Mouse (Mus musculus): ENCODE measurements around the gene Slc44a1.

Gene Slc44a1

GRCm38 (mm10) chr4:53623711-53624110 lies 183.5 kb downstream of the Slc44a1 start:
- in situ Hi-C loops (cut with MboI; ENCODE audit: low pct_unique_long_range_greater_than_20kb in 1 of 2, low sequenced_read_pairs in 2 of 2, unreplicated experiment in 1 of 2): no loop called here

GRCm38 (mm10) chr4:53624816-53625215 lies 184.6 kb downstream of the Slc44a1 start:
- in situ Hi-C loops (cut with MboI; ENCODE audit: low pct_unique_long_range_greater_than_20kb in 1 of 2, low sequenced_read_pairs in 2 of 2, unreplicated experiment in 1 of 2): no loop called here

GRCm38 (mm10) chr4:53625263-53625662 lies 185.1 kb downstream of the Slc44a1 start:
- in situ Hi-C loops (cut with MboI; ENCODE audit: low pct_unique_long_range_greater_than_20kb in 1 of 2, low sequenced_read_pairs in 2 of 2, unreplicated experiment in 1 of 2): no loop called here

- in situ Hi-C loops (cut with MboI; ENCODE audit: low pct_unique_long_range_greater_than_20kb in 1 of 2, low sequenced_read_pairs in 2 of 2, unreplicated experiment in 1 of 2): no loop called here
These were observed 188.7 kb downstream of the Slc44a1 start for GRCm38 (mm10) chr4:53628924-53629323.

- in situ Hi-C loops (cut with MboI; ENCODE audit: low pct_unique_long_range_greater_than_20kb in 1 of 2, low sequenced_read_pairs in 2 of 2, unreplicated experiment in 1 of 2): no loop called here
These were observed 190.7 kb downstream of the Slc44a1 start for GRCm38 (mm10) chr4:53630963-53631315.

DNA sequence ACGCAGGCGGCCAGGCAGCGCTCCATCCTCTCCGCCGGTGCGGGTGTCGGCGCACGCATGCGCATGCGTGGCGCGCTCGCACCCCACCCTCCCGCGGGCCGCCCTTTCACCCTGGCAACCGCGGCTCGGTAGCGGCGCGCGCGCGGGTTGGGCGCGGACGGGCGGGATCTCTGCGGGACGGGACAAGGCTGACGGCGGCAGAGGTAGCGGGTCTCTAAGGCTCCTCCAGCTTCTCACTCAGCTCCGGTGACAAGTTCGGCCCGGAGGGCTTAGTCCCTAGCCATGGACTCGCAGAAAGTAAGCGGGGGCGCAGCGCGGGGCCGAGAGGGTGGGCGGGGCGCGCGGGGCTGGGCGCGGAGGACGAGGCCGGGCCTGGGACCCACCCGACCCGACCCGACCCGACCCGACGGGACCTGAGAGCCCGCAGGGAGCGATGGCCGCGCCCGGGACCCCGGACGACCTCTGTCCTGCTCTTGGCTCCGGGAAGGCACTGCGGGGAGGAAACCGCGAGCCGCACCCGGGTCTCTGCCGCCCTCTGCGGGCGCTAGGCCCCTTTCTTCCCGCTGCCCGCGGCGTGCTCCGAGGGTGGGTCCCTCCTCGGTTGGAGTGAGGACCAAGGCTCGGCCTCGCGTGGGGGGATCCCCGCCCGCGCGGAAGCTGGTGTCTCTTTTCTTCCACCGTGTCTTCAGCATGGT lies 191.2 kb downstream of the Slc44a1 start, which contains the start of gene Fsd1l:
Gene Fsd1l, plus strand, starts transcription at position 156 of the 695 bp plus-strand sequence.
- in situ Hi-C loops (cut with MboI; ENCODE audit: low pct_unique_long_range_greater_than_20kb in 1 of 2, low sequenced_read_pairs in 2 of 2, unreplicated experiment in 1 of 2): no loop called here

GRCm38 (mm10) chr4:53632011-53632349 lies 191.8 kb downstream of the Slc44a1 start:
- in situ Hi-C loops (cut with MboI; ENCODE audit: low pct_unique_long_range_greater_than_20kb in 1 of 2, low sequenced_read_pairs in 2 of 2, unreplicated experiment in 1 of 2): no loop called here

DNA sequence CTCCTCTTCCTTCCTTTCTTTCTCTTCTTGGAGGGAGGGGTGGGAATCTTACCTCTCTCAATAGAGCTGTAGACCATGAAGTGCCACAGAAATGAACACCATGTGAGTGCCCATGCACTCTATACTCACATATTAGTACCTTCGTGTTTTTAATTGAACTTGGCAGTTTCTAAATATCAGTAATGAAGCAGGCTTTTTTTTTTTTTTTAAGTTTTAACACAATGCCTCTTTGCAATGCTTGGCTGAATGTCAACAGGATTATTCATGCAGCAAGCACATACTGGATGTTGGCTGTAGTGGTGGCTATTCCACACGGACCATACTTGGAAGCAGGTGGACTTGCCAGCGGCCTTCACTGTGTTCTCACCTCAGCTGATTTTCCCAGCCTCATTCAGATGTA lies 195.1 kb downstream of the Slc44a1 start:
- in situ Hi-C loops (cut with MboI; ENCODE audit: low pct_unique_long_range_greater_than_20kb in 1 of 2, low sequenced_read_pairs in 2 of 2, unreplicated experiment in 1 of 2): no loop called here

DNA sequence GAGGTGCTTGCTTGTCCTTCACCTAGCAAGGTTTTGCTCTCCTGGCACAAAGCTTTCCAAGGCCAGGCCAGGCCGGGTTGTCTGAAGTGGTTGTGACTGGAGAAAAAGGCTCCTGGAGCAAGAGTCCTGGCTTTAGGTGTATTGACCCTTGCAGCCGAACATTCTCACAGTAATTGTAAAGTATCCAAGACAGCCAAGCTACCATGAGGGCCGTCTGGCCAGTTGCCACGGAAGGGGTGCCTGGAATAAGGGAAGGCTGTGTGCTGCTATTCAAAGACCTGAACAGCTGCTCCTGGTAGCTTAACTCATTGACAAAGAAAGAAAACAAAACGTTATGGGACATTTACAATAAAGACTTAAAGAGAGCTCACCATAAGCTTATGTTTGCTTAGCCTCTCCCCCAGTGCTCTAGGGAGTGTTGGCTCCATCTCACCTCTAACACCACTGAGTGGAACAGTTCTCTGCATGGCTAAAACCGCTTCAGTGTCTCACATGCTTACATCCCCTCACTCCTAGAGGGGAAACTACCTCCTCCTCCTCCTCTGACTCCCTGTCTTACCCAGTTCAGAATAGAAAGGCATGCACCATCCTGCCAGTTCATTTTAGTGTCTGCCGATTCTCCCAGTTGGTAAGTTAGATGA lies 197.2 kb downstream of the Slc44a1 start:
- in situ Hi-C loops (cut with MboI; ENCODE audit: low pct_unique_long_range_greater_than_20kb in 1 of 2, low sequenced_read_pairs in 2 of 2, unreplicated experiment in 1 of 2): no loop called here

GRCm38 (mm10) chr4:53638549-53639123 lies 198.4 kb downstream of the Slc44a1 start:
- in situ Hi-C loops (cut with MboI; ENCODE audit: low pct_unique_long_range_greater_than_20kb in 1 of 2, low sequenced_read_pairs in 2 of 2, unreplicated experiment in 1 of 2): no loop called here

- in situ Hi-C loops (cut with MboI; ENCODE audit: low pct_unique_long_range_greater_than_20kb in 1 of 2, low sequenced_read_pairs in 2 of 2, unreplicated experiment in 1 of 2): no loop called here
These were observed 217.8 kb downstream of the Slc44a1 start for GRCm38 (mm10) chr4:53658029-53658428.

GRCm38 (mm10) chr4:53660711-53661110 lies 220.5 kb downstream of the Slc44a1 start:
- in situ Hi-C loops (cut with MboI; ENCODE audit: low pct_unique_long_range_greater_than_20kb in 1 of 2, low sequenced_read_pairs in 2 of 2, unreplicated experiment in 1 of 2): no loop called here
